Mouse (Mus musculus) forebrain, postnatal 0 days (tissue): ENCODE data around the gene Zbtb37. TPM values are rescaled to one million over a fixed set of nuclear protein-coding genes. Genes with fewer than 3 reads are reported as not detected.
"Not testable (repeated sequence)": the region's sequence is repeated elsewhere in the genome, so short reads cannot be mapped to it uniquely, and the experiment has no call there.

Experiments used
- ATAC-seq: fragments of 200-750 bp; cut with Nextera tagmentation; 2 replicates; pipeline ENCODE4 v1.8.0; 2017; ENCODE audit warnings: mild to moderate bottlenecking, moderate library complexity
- DNase-seq: peaks from one replicate; pipeline ENCODE4 v3.0.0-alpha.2; 2015
- H3K27ac ChIP-seq: fragments of 300-500 bp; sonication (generic); 2 replicates; pipeline ENCODE4 v1.5.1; 2014; ENCODE audit warnings: low read depth, mild to moderate bottlenecking, antibody characterized with exemption, low read length, moderate library complexity, mixed read lengths
- H3K27me3 ChIP-seq: fragments of 300-500 bp; sonication (generic); 2 replicates; pipeline ENCODE4 v1.6.1; 2014; ENCODE audit warnings: mild to moderate bottlenecking, low read length, mixed read lengths; ENCODE audit not compliant: insufficient read depth
- H3K36me3 ChIP-seq: fragments of 300-500 bp; sonication (generic); 2 replicates; pipeline ENCODE4 v1.6.1; 2014; ENCODE audit warnings: mild to moderate bottlenecking, moderate library complexity; ENCODE audit not compliant: insufficient read depth
- H3K4me1 ChIP-seq: fragments of 300-500 bp; sonication (generic); 2 replicates; pipeline ENCODE4 v1.6.1; 2014; ENCODE audit warnings: antibody characterized with exemption; ENCODE audit not compliant: insufficient read depth
- H3K4me2 ChIP-seq: fragments of 300-500 bp; sonication (generic); 2 replicates; pipeline ENCODE4 v1.6.1; 2014; ENCODE audit warnings: low read depth, mild to moderate bottlenecking, moderate library complexity
- H3K4me3 ChIP-seq: fragments of 300-500 bp; sonication (generic); 2 replicates; pipeline ENCODE4 v1.5.1; 2014; ENCODE audit warnings: low read depth, low read length, mixed read lengths
- H3K9ac ChIP-seq: fragments of 300-500 bp; sonication (generic); 2 replicates; pipeline ENCODE4 v1.6.1; 2014; ENCODE audit warnings: mild to moderate bottlenecking
- H3K9me3 ChIP-seq: fragments of 300-500 bp; sonication (generic); 2 replicates; pipeline ENCODE4 v1.6.1; 2016; ENCODE audit warnings: low read length
- CTCF ChIP-seq: sonication (generic); IDR thresholded peaks from 2 replicates; pipeline ENCODE4 v1.5.1; 2016; ENCODE audit warnings: antibody characterized with exemption, control low read depth, low read depth
- WGBS: fragments of 180-500 bp; shearing (Covaris S2); extraction: QIAGEN DNeasy Blood & Tissue Kit; methylation state at CpG from one replicate; pipeline ENCODE4 v1.1.7; 2014; 5-methylcytosine and 5-hydroxymethylcytosine counted together
- polyA plus RNA-seq: library from polyadenylated mRNA; unstranded; fragments of >200 nt; fragmentation: Nextera tagmentation; extraction: Ambion mirVana; gene quantifications from 2 replicates; pipeline ENCODE4 v1.2.1, GENCODE M21; 2015
- total RNA-seq: library from RNA; depleted of rRNA; stranded (reverse); fragments of >200 nt; gene quantifications from 2 replicates; pipeline ENCODE4 v1.2.3, GENCODE M21; 2014

Gene Zbtb37
- total and polyA plus RNA-seq, 2 experiments from 2014 or later = 7.9 to 30.2 TPM

DNA sequence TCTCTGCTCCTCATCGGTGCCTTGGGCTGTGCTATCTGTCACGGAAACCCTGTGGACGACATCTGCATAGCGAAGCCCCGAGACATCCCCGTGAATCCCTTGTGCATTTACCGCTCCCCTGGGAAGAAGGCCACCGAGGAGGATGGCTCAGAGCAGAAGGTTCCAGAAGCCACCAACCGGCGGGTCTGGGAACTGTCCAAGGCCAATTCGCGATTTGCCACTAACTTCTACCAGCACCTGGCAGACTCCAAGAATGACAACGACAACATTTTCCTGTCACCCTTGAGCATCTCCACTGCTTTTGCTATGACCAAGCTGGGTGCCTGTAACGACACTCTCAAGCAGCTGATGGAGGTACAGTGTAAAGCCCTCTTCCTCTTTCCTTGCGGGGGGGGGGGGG lies 45.3 kb downstream of the Zbtb37 start:
- Histone ChIP-seq H3K4me3 (no peak overlapping the region), H3K27me3 (no peaks in the 10 kb centered on the region), H3K4me2 (no peak overlapping the region), H3K27ac (no peak overlapping the region), H3K36me3 (no peaks in the 10 kb centered on the region), H3K9me3 (no peaks in the 10 kb centered on the region), H3K4me1 (no peaks in the 10 kb centered on the region), H3K9ac (no peak overlapping the region)
- no peak for TF ChIP-seq CTCF
- ATAC-seq (no peak), DNase-seq (no peak)
- 87% methylated on average over 15 of the region's 15 CpGs for WGBS

DNA sequence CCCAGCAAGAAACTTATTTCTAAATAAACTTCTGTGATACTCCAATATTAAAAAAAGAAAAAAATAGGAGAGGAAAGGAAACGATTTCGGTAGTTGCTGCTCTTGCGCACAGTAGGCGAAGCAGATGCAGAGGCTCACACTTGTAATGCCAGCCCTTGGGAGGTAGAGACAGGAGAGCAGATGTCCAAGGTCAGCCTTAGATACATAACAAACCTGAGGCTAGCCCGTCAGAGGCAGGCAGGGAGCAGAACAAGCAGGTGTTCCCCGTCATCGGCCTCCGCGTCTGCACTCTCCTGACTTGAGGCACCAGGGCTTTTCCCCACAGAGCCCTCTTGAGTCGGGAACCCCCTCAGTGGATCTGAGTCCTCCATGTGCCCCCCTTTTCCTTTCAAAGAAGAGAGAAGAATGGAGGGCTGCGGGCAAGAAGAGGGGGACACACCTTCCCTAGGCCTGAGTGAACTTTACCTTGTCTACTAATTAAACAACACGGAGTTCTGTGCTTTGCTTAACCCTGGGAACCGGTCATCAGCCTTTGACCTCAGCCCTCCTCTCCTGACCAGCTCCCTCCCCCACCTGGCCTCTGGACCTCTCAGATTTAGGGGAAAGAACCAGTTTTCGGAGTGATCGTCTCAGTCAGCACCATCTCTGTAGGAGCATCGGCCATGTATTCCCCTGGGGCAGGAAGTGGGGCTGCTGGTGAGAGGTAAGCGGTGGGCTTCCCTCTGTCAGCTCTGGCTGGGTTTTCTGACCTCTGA lies 47.6 kb downstream of the Zbtb37 start:
- Histone ChIP-seq H3K9ac (no peak overlapping the region), H3K27ac (no peak overlapping the region), H3K4me2 (no peak overlapping the region), H3K27me3 (no peaks in the 10 kb centered on the region), H3K4me3 (no peak overlapping the region), H3K36me3 (no peaks in the 10 kb centered on the region), H3K9me3 (no peaks in the 10 kb centered on the region), H3K4me1 (no peaks in the 10 kb centered on the region)
- DNase-seq = no peak
- WGBS = 91% methylated on average over 17 of the region's 17 CpGs
- no peak for TF ChIP-seq CTCF
- no peak for ATAC-seq

DNA sequence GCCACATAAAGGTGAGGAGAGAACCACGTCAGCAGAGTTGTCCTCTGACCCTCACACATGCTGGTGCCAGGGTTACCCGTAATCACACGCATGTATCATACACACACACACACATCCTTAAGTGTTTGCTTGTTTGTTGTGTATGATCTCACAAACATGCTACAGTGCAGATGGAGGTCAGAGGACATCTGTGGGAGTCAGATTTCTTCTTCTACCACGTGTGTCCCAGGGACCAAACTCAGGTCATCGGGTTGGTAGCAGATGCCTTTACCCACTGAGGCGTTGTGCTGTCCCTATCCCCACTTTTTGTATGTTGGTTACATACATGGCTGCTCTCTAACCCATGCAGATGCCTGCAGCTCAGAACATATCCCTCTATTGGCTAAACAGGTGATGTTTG lies 49.2 kb downstream of the Zbtb37 start:
- WGBS = 87% methylated on average over 6 of the region's 6 CpGs

DNA sequence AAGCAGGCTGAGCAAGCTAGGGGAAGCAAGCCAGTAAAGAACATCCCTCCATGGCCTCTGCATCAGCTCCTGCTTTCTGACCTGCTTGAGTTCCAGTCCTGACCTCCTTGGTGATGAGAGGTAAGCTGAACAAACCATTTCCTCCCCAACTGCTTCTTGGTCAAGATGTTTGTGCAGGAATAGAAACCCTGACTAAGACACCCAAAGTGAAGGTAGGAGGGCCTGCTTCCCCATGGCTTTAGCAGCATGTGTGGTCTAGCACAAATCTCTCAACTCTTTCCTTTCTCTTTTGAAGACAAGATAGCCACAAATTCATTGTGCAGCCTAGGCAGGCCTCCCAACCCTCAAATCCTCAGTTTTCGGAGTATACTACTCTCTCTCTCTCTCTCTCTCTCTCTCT lies 49.9 kb downstream of the Zbtb37 start:
- not testable (repeated sequence) for ATAC-seq, H3K27ac ChIP-seq
- WGBS = 75% methylated on average over 1 of the region's 1 CpGs

More for the DNA sequence above, 49.2 kb downstream of the Zbtb37 start:
- H3K4me1 ChIP-seq = no peaks in the 10 kb centered on the region
- H3K9me3 ChIP-seq = no peaks in the 10 kb centered on the region
- no peak for TF ChIP-seq CTCF
- H3K27me3 ChIP-seq = no peaks in the 10 kb centered on the region
- ATAC-seq = no peak
- no peak overlapping the region for H3K9ac ChIP-seq
- H3K27ac ChIP-seq = no peak overlapping the region
- H3K4me3 ChIP-seq = no peak overlapping the region
- DNase-seq = no peak
- H3K36me3 ChIP-seq = no peaks in the 10 kb centered on the region
- H3K4me2 ChIP-seq = no peak overlapping the region

DNA sequence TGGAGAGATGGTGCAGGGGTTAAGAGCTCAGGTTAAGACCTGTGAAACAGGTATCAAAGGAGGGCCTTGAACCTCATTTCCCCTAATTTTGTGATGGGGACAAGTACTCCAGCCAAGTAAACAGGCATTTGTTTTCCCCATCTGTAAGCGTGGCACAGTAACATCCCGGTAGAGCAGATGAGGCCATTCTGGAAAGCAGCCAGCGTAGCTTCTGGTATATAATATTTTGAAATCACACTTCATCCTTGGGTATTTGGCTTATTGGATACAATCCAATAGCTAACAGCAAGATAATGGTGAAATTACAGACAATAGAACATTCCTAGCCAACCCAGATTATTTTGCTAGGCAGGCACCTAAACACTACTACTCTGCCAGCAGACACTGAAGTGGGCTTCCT lies 51.8 kb downstream of the Zbtb37 start:
- ATAC-seq = no peak
- no peaks in the 10 kb centered on the region for H3K9me3 ChIP-seq
- no peak for DNase-seq
- no peak overlapping the region for H3K27ac ChIP-seq
- no peaks in the 10 kb centered on the region for H3K4me1 ChIP-seq
- H3K4me2 ChIP-seq = no peak overlapping the region
- H3K4me3 ChIP-seq = no peak overlapping the region
- TF ChIP-seq CTCF = no peak
- no peaks in the 10 kb centered on the region for H3K27me3 ChIP-seq
- H3K9ac ChIP-seq = no peak overlapping the region
- 59% methylated on average over 3 of the region's 3 CpGs for WGBS
- H3K36me3 ChIP-seq = 0 out of 2 replicates have a peak, but pooled peaks cover 2% of the 10 kb centered on the region

More for the DNA sequence above, 49.9 kb downstream of the Zbtb37 start:
- H3K9ac ChIP-seq, H3K27me3 ChIP-seq, H3K4me2 ChIP-seq, H3K4me1 ChIP-seq, DNase-seq, H3K4me3 ChIP-seq, H3K36me3 ChIP-seq, H3K9me3 ChIP-seq: not testable (repeated sequence)

DNA sequence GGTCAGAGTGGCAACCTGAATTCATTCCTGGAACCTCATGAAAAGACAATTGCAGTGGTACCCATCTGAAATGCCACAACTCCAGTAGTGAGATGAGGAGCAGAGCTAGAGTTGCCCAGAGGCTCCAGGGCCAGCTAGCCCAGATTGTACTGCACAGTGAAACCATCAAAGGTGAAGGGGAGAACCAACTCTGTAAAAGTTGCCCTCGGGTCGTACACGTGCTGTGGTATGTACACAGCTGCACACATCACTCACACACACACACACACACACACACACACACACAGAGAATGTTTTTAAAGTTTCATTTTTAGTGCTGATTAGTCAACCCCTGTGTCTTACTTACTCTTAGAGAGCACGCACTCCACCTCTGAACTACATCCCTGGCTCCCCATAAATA lies 53.3 kb downstream of the Zbtb37 start:
- DNase-seq (no peak), ATAC-seq (no peak)
- H3K9ac ChIP-seq = no peak overlapping the region
- no peak overlapping the region for H3K4me3 ChIP-seq
- H3K36me3 ChIP-seq = 0 out of 2 replicates have a peak, but pooled peaks cover 2% of the 10 kb centered on the region
- H3K4me1 ChIP-seq = no peaks in the 10 kb centered on the region
- H3K4me2 ChIP-seq = no peak overlapping the region
- no peaks in the 10 kb centered on the region for H3K9me3 ChIP-seq
- H3K27me3 ChIP-seq = no peaks in the 10 kb centered on the region
- WGBS = 92% methylated on average over 4 of the region's 4 CpGs
- no peak for TF ChIP-seq CTCF
- H3K27ac ChIP-seq = no peak overlapping the region

DNA sequence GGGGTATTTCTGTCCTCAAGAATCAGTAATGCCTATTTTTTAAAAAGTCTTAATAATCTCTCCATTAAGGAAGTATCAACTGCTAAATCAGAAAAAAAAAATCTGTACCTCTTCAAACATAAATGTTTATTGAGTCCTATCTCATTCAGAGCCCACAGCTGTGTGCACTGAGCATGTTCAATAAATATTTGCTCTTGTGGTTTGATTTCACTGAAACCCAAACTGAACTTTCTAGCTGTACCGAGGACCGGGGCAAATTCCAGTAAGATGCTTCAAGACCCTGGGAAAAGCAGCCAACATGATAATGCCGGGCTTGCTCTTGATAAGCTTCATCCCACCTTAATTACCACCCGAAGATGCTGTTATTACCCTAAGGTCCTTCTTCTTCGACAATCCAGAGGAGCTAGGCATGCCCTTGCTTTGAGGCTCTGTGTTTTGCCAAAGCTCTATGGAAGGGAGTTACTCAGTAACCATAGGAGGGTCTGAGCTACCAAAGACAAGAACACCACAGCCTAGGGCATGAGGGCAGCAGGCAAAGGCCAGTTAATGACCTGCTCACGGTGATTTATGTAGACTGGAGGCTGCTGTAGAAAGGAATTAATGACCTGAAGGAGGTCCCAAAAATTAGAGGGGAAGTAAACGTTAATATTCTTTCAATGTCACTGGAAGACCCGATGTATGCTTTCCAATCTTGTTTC lies 54.0 kb downstream of the Zbtb37 start:
- 88% methylated on average over 8 of the region's 8 CpGs for WGBS
- Histone ChIP-seq H3K9ac (no peak overlapping the region), H3K9me3 (no peaks in the 10 kb centered on the region), H3K4me3 (no peak overlapping the region), H3K27ac (no peak overlapping the region), H3K27me3 (no peaks in the 10 kb centered on the region), H3K4me1 (no peaks in the 10 kb centered on the region), H3K4me2 (no peak overlapping the region), H3K36me3 (0 out of 2 replicates have a peak, but pooled peaks cover 2% of the 10 kb centered on the region)
- DNase-seq = no peak
- ATAC-seq = no peak
- TF ChIP-seq CTCF = no peak
